Mouse (Mus musculus) inflammation-experienced regulatory T-cells, adult 6 months (primary cell): ENCODE measurements around the gene Il2. TPM values are rescaled to one million over a fixed set of nuclear protein-coding genes. Genes with fewer than 3 reads are reported as not detected.

Experiments used
- ATAC-seq: one replicate; pipeline ENCODE4 v1.8.0; 2017
- polyA plus RNA-seq, 3 experiments: library from polyadenylated mRNA; unstranded; fragments of 100-300 nt; shearing (Covaris generic); gene quantifications; one replicate each; pipeline ENCODE4 v1.2.1; 2017

Il2 gene
- 1 to 10 TPM; 1.5 to 3.3 (median 1.6) TPM for polyA plus RNA-seq

DNA sequence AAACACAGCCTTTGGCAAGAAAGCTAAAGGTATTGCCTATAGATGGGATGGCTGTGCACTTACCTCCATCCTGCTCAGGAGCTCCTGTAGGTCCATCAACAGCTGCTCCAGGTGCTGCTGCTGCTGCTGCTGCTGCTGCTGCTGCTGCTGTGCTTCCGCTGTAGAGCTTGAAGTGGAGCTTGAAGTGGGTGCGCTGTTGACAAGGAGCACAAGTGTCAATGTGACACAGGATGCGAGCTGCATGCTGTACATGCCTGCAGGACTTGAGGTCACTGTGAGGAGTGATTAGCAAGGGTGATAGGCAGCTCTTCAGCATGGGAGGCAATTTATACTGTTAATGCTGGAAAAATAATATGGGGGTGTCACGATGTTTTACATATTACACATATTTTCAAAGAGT, at the start of gene Il2:
TSS of gene Il2 (minus strand) at position 305 of the 400 bp plus-strand sequence.
- ATAC-seq: peak; percentile 56

DNA sequence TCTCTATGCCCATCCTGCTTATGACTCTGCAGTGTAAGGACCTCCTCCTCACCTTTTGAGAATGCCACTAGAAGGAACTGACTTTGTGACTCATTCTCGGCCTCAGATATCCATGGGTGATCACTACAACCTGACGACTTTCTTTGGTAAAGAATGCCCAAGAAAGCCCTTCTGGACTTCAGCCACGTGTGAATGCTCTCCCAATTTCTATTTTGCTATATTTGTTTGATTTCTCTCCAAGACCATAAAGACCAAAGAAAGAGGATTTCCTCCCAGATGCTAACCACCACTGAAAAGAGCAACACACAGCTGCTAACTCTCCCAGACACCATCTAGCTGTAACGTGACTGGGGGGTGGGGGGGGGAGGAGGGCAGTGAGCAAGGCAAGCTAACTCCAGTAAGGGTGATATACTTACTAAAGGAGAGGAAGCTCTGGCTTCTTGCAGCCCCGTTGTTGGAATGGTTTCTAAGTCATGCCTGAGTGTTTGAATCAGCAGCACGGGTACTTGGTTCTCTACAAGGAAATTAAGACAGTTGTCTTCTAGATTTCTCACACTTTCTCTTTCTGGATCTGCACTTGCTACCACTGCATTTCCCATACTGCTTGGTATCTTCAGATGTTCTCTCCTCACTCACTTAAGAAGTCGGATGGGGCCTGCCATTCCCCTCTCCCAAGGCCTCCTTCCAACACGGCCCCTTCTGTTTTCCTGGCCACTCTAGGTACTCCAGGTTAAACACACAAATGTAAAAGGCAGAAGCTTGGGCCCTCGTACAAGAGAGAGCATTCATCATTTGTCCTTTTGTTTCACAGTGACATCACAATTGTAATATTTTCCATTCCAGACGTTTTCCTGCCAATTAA, 49.2 kb upstream of the Il2 start:
- no peak for ATAC-seq

DNA sequence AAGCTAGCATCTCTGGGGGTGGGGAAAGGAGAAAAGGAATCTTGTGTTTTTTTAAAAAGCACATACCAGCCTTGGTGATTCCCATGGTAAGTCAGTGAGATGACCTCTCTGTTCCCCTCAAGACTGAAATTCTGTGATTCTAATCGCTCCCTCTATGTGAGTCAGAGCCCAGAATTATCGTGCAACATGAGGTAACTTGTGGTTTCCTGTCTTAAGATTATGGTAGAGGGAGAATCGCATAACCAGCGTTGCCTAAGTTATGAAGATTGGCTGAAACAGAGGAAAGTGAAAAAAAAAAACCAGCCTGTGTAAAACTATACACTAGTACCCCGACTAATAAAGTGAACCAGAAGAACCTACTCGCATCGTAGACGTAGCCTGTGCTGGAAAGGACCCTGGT, 47.5 kb upstream of the Il2 start:
- peak; percentile 88 for ATAC-seq

DNA sequence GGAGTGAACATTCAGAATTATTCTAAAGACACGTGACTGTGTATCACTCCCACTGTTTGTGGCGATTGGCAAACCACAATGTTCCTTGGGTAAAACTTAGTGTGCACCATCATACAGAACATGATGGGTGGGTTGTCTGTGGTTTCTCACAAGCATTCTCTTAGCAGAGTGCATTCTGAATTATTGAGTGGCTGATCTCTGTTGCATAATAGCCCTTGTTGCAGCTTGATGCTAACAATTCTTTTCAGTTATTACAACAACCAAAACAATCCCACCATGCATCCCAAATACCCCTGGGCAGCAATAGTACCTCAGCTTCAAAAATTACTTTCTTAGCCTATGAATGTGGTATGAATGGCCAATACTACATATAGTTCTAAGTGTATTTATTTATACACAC, 43.5 kb upstream of the Il2 start:
- ATAC-seq: no peak

DNA sequence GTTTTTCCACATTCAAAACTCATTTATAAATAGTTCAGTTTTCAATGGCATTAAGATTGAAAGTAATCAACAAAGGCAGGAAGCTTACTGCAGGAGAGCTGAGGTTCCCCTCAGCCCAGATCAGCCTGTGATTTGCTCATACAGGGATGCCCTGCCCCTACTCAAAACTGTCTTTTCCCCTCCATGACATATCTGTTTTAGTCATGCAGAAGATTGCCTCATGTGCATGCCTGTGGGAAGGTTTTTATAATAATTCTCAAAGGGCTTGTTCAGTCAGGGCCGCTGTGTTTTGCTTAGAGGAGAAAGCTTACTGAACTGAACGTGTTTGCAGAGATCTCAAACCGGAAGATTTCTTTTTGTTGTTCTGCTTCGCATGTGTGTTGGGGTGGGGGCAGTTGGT, 35.3 kb upstream of the Il2 start:
- ATAC-seq: peak; percentile 52

DNA sequence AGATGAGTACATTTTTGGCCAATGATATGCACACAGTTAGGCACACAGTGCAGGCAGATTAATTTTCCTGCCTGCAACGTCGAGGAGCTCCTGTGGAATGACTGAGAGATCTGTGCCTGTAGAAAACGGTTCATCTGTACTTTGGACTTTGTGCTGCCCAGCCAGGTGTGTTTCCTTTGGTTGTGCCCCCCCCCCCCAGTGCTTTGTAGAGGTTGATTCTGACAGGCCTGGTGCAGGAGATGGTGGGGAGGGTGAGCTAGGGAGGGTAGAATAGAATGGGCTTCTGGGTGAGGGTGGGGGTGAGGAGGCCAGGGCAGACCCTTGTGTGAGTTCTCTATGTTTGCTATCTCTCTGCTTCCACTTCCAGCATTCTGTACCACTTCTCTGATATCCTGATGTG, 32.5 kb upstream of the Il2 start:
- ATAC-seq: no peak

DNA sequence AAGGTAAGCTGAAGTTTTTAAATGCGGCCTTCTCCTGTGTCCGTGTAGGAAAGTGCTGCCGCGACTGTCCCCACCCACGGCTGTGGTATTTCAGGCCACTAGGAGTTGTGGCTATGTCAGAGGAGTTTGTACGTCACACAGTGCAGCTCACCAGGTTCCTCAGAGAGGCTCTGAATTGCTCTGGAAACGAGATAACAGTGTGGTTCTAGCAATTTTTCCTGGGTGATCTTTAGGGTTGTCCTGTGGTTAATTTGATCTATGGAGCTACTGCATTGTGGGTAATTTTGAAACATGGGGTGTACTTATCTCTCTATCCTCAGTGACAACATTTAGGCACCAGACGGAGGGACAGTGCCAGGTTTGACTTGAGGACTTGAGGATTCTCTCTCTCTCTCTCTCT, 31.3 kb upstream of the Il2 start:
- no peak for ATAC-seq

DNA sequence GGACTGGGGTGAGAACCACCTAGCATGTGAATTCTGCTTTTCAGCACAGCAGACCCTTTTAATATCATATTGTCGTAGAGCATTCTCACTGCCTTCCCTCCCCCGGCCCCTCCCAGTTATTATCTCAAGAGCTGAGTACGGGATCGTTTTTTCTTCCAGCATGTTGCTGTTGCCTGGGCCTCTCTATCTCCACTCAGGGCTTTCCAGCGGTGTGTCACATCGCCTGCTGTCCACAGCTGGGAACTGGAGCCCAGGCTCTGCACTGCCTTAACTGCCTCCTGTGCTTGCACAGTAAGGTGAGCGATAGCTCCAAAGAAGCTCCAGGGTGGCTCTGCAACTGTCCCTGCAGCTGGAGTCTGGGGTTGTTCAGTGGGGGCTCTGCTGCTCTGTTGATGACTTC, 28.6 kb upstream of the Il2 start:
- no peak for ATAC-seq

DNA sequence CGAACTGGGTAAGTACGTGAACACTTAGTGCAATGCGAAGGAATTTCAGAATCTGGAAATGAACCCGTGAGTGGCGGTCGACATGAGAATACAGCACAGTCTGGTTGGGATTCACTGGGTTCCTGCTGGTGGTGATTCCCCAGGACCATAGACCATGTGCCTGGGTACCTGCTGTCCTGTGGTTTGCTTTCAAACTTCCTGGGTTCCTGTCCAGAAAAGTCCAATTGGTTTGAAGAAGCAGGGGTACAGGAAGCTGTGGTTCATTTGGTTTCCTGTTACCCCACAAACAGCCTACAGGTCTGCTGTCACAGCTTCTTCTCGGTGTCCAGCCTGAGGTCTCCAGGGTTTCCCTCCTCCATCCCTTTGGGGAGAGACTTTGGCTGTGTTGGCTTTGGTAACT, 27.2 kb upstream of the Il2 start:
- peak; percentile 26 for ATAC-seq

DNA sequence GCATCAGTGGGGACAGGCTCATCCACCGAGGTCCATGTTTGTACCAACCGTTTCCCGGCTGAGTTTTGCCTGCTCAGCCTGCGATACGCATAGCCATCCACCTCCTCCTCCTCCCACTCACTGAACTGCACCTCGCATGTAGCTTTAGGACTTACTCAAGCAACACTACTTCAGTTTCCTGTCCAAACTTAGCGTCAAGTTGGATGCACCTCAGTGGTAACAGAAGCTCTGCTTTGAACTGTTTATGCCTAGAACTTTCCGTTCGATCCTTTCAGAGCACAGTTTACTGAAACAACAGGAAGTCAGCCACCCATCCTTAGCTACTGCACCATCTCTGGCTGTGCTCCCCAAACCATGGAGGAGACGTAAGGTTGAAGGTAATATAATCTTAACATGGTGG, 26.5 kb upstream of the Il2 start:
- peak; percentile 85 for ATAC-seq

DNA sequence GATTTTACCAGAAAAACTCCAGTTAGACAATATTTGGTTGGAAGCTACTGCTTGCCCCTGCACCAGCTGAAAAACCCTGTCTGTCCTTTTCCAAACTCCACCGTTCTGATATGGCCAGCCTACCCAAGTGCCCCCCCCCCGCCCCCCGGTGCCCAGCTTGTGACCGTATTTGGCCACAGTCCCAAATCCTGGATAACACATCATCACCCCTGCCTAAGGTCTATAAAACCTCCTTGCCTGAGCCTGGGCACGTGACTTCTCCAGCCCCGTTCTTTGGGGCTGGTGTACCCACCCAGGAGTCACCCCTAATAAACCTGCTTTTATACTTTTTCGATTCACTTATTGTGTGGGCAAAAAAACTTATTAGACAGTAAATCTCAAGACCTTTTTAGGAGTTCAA, 21.1 kb upstream of the Il2 start:
- no peak for ATAC-seq

DNA sequence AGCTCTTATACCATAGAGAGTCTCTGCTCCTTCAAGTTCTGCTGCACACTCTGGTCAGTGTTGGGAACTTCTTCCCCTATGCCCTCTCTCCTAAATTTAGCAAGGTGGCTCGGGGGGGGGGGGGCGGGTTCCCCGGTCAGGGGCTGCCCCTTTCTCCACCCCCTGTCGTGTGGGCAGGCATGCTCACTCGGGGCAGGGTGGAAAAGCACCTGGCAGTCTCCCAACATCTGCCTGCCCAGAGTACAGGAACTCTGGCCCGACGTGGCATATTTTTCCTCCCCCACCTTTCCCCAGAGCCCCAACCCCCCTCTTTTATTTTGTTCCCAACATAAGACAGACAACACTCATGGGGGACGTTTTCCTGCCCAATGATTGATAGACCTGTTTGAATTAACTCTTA, 20.6 kb upstream of the Il2 start:
- ATAC-seq: no peak

DNA sequence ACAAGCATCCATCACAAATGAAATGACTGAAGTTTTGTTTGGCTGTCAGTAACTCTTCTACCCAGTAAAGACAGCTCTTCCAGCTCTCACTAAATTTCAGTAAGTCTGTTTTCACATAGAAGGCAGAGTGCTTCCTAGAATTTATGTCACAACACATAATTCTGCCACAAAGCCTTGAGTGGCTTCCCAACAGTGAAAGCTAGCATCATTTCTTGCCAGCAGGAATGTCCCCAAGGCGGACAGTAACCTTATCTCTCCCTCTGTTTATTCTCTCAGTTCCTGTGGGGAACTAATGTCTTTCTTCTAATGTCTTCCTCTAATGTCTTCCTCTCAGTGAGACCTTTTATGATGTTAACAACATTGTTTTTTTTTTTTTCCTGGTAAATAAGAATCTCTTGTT, 19.2 kb upstream of the Il2 start:
- no peak for ATAC-seq

DNA sequence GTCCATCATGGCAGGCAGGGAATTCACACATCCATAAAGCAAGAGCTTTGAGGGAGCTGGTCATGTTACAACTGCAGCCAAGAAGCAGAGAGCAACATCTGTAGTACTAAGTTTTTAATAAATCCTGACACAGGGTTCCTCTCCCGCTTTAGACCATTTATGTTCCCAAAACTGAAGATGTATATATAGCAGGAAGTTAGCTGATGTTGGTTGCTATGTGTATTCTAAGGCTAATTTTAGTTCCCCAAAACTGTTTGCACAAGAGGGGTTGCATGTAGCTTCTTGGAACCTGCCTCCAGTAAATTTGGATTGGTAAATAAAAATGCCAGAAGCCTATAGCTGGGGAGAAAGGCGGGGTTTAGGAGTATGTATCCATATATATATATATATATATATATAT, 16.1 kb upstream of the Il2 start:
- no peak for ATAC-seq

DNA sequence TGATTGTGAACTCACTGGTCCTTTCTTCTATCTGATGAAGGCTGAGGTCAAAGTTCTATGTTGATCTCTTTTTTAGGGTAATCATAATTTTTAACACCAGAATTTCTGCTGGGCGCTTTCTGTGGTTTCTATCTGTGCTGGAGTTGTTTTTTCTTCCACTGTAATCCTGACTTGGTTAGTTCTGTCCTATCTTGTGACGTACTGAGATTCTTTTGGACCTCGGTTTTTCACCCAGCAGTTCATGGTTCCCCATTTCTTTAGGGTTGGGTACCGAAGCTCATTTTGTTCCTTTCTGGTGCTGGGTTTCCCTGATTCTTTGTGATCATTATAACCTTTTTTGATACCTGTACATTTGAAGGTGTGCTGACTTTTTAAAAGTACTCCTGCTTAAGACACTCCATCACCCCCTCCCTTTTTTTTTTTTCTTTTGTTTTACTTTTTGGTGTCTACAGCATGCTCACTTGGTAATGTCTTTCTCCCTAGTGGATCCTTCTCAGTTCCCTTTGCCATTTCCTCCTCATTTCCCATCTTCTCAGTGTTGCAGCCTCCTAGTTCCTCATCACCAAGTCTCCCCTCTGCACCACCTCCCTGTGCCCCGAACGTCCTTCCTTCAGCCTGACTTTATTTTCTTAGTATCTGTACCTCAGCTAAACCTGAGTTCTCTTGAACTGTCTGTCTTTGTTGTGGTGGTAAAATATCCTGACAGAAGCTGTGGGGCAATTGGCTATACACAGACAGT, 14.6 kb upstream of the Il2 start:
- ATAC-seq: no peak

DNA sequence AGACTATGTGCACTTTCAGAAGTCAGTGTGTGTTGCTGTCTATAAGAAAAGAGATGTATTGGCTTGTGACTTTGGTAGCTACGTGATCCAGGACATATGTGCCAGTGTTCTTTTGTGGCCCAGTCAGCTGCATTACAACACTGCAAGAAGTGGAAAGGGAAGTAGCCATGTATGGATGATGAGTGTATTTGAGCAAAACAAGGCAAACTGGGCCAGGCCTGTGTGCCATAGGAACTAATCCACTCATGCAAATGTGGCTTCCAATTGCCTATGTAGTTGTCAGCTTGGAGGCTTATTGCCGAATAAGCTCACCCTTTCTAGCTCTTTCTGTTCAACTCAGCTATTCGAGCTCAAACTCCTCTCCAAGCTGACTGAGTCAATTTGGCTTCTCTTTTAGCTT, 13.4 kb upstream of the Il2 start:
- no peak for ATAC-seq

DNA sequence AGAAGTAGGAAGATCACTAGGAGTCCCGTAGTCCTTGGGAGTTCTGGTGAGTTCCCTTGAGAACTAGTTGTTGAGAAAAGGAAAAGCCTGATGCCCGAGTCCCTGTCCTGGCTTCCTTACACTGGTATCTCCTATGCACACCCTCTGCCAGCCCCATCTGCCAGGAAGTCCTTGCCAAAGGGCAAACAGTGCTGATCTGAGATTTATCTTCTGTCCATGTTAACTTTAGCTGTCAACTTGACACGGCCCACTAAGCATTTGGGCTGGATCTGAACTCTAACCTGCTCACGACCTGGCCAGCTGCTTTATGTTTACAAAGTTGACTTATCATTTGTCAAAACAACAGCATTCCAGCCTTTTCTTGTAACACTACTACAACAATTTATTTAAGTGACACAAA, 11.5 kb upstream of the Il2 start:
- ATAC-seq: no peak

DNA sequence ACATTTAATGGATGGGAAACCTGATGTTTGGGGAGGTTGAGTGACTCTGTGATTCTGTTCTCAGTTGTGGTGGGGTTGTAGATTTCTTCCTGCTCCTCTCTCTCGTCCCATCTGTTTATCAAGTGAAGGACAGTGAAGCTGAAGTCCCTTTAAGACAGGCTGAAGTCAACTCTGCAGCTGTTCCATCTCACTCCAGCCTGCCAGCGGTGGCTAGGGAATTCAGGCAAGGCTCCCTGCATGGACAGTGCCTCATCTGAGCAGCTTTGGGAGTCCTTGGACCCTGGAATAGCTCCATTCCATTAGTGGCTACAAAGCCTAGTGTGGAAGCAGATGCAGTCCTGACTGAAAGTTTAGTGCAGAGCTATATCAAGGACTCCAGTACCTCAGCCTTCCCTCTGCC, 3.3 kb upstream of the Il2 start:
- ATAC-seq: no peak

DNA sequence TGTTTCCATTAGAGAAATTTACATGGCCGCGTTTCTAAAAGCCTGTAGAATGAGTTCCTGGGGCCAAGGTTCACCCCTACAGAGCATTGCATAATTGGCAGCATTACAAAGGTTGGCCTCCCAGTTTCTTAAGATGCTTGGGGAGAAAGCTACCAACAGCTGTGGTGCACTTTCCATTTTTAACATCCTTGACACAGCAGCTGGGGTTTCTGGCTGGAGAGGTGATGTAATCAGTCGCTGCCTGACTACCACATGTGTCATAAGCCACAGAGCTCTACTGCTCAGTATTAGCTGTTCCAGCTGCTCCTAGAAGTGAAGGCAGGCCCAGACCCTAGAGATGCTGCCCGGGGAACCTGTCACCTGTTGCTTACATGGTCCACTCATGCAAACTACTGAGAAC, 2.5 kb upstream of the Il2 start:
- no peak for ATAC-seq

DNA sequence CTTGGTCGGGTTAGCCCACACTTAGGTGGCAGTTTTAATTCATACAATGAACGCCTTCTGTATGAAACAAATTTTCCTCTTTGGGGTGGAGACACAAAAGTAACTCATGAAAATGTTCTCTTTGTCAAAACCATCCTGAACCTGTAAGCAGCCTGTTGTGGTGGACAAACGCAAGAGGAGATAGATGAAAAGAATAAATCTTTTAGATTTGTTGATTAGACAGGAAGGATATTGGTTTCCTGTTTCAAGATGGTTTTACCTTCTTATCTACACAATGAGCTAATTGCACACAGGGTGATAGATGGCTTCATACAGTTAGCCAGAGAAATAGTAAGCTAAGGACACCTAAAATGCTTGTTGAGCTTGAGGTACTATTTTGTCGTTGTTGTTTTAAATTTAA, 403 bp upstream of the Il2 start:
- peak; percentile 74 for ATAC-seq

DNA sequence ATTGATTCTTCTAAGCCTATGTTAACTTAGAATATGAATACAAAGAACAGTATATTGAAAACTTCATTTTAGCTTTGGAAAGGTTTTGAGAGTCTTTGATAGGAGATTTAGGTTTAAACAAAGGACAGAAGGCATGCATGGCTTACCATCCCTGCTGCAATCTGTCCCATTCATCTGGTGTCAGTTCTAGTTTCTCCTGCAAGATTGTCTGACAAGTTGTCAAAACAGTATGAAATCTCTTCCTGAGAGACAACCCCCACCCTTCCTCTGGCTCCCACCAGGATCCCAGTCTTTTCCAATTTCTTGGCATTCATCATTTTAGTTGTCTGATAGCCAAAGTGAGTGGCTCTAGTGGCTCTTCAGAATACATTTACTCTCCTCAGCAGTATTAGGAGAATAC, 35.0 kb downstream of the Il2 start:
- ATAC-seq: no peak

DNA sequence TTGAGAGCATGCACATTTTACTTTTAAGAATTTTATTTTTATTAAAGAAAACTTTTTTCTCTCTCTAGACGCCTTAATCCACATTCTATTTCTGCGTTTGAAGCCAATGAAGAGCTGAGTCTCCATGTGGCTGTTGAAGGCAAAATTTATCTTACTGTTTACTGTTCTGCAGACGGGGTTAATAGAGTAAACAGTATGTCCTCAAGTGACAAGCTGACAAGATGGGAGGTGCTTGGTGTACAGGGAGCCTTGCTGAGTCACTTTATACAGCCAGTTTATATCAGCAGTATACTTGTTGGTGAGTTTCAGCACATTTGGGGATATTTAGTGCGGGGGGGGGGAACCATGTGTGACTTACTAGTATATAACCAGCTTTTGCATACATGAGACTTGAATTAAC, 40.9 kb downstream of the Il2 start:
- no peak for ATAC-seq

DNA sequence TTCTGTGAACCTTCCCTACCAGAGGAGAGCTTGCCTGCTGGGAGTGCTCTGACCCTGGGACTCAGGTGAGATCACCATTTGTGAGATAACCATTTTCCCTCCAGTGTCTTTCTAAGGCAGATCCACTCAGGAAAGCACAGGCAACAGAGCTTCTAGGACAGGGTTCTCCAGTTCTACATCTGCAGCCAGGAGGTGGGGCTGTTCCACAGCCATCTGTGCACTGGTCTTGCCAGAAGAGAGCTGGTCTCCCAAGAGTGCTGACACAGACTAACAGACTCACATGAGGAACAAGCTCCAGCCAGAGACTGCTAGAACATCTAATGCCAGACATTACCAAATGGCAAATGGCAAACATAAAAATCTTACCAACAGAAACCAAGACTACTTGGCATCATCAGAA, 52.5 kb downstream of the Il2 start:
- no peak for ATAC-seq
